Mouse (Mus musculus) neural tube, embryonic 13.5 days (tissue): ENCODE data around the gene Ppfia3. TPM values are rescaled to one million over a fixed set of nuclear protein-coding genes. Genes with fewer than 3 reads are reported as not detected.

Experiments
- ATAC-seq: fragments of 200-750 bp; cut with Nextera tagmentation; 2 replicates; pipeline ENCODE4 v1.8.0; 2017; ENCODE audit warnings: low read depth, mild to moderate bottlenecking, moderate TSS enrichment, moderate library complexity
- H3K27ac ChIP-seq: fragments of 300-500 bp; sonication (generic); replicated peaks from 2 replicates; pipeline ENCODE4 v1.5.1; 2015; ENCODE audit warnings: moderate library complexity, mild to moderate bottlenecking, inconsistent platforms
- H3K27me3 ChIP-seq: fragments of 300-500 bp; sonication (generic); 2 replicates; pipeline ENCODE4 v1.6.1; 2015; ENCODE audit warnings: mild to moderate bottlenecking, inconsistent platforms
- H3K36me3 ChIP-seq: fragments of 300-500 bp; sonication (generic); 2 replicates; pipeline ENCODE4 v1.6.1; 2015; ENCODE audit warnings: mild to moderate bottlenecking, inconsistent platforms
- H3K4me1 ChIP-seq: fragments of 300-500 bp; sonication (generic); replicated peaks from 2 replicates; pipeline ENCODE4 v1.6.1; 2015; ENCODE audit warnings: inconsistent platforms
- H3K4me2 ChIP-seq: fragments of 300-500 bp; sonication (generic); 2 replicates; pipeline ENCODE4 v1.6.1; 2015; ENCODE audit warnings: inconsistent platforms, mild to moderate bottlenecking, moderate library complexity
- H3K4me3 ChIP-seq: fragments of 300-500 bp; sonication (generic); 2 replicates; pipeline ENCODE4 v1.5.1; 2015; ENCODE audit warnings: mild to moderate bottlenecking, inconsistent platforms
- H3K9ac ChIP-seq: fragments of 300-500 bp; sonication (generic); 2 replicates; pipeline ENCODE4 v1.6.1; 2015; ENCODE audit warnings: moderate library complexity, mild to moderate bottlenecking, inconsistent platforms
- H3K9me3 ChIP-seq: fragments of 300-500 bp; sonication (generic); 2 replicates; pipeline ENCODE4 v1.6.1; 2016; ENCODE audit warnings: inconsistent platforms
- WGBS: fragments of 180-500 bp; shearing (Covaris S2); methylation state at CpG from one replicate; pipeline ENCODE4 v1.1.7; 2015; 5-methylcytosine and 5-hydroxymethylcytosine counted together
- polyA plus RNA-seq: library from polyadenylated mRNA; unstranded; fragments of >200 nt; fragmentation: Nextera tagmentation; extraction: Ambion mirVana; gene quantifications from 2 replicates; pipeline ENCODE4 v1.2.1, GENCODE M21; 2015

Gene Ppfia3
- polyA plus RNA-seq, result 18.4 and 20.3 TPM in 2 replicates

DNA sequence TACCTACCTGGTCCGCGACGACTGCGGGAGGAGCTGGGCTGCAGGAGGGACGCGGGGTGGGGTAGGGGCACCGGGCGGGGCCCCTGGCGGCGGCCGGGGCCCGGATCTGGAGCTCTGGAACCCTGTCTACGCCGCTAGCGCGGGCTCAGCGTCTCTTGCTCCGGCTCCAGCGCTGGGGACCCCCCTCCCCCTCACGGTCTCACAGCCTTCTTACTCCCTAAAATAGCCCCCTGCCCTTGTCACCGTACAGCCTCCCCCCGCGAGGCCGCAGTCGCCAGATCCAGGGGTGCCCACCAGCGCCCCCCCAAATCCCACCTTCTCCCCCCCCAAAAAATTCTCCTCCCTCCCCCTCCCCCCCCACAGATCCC, at the start of gene Ppfia3:
Gene Ppfia3 (minus strand): TSS at position 368 of the 368 bp plus-strand sequence.
- Histone ChIP-seq H3K4me1 (peaks cover 80% of the 10 kb centered on the region), H3K27ac (peak within 1 kb of the TSS; percentile 93), H3K9me3 (no peaks in the 10 kb centered on the region), H3K4me2 (peak within 1 kb of the TSS; percentile 87), H3K27me3 (peaks cover 56% of the 10 kb centered on the region), H3K4me3 (peak within 1 kb of the TSS; percentile 82), H3K9ac (peak within 1 kb of the TSS; percentile 95), H3K36me3 (peaks cover 2% of the 10 kb centered on the region)
- WGBS, result 0% methylated on average over 26 of the region's 26 CpGs
- ATAC-seq, result peak; percentile 41

DNA sequence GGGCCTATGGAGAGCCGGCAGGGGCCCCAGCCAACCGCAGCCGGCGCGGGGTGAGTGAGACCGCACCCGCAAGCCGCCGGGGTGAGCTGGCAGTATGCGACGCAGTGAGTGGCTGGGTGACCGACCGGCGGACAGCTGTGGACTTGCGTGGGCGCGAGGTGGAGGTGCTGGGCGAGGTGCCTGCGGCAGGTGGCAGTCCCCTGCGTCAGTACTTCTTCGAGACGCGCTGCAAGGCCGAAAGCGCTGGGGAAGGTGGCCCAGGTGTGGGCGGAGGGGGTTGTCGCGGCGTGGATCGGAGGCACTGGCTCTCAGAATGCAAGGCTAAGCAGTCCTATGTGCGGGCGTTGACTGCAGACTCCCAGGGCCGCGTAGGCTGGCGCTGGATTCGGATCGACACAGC, 48.8 kb upstream of the Ppfia3 start:
- Histone ChIP-seq H3K27ac (no peak overlapping the region), H3K4me2 (no peak overlapping the region), H3K4me3 (no peak overlapping the region), H3K4me1 (peaks cover 13% of the 10 kb centered on the region), H3K36me3 (peaks cover 3% of the 10 kb centered on the region; the same call in 1 of the 2 replicates), H3K27me3 (peaks cover 100% of the 10 kb centered on the region), H3K9ac (no peak overlapping the region), H3K9me3 (no peaks in the 10 kb centered on the region)
- WGBS, result 12% methylated on average over 37 of the region's 37 CpGs
- no peak for ATAC-seq

- Histone ChIP-seq H3K4me2 (no peak overlapping the region), H3K4me3 (no peak overlapping the region), H3K4me1 (peaks cover 13% of the 10 kb centered on the region), H3K36me3 (no peaks in the 10 kb centered on the region), H3K27ac (no peak overlapping the region), H3K9me3 (no peaks in the 10 kb centered on the region), H3K9ac (no peak overlapping the region), H3K27me3 (peaks cover 100% of the 10 kb centered on the region)
- no peak for ATAC-seq
- WGBS, result 47% methylated on average over 12 of the region's 12 CpGs
Observed at GRCm38 (mm10) chr7:45414740-45415224, 48.0 kb upstream of the Ppfia3 start.

- WGBS, result 2% methylated on average over 27 of the region's 27 CpGs
- H3K4me1 ChIP-seq, result peaks cover 13% of the 10 kb centered on the region
- no peaks in the 10 kb centered on the region for H3K9me3 ChIP-seq
- peak overlapping the region; percentile 46 for H3K4me3 ChIP-seq
- ATAC-seq, result peak; percentile 20; the same call in 1 of the 2 replicates
- peaks cover 100% of the 10 kb centered on the region for H3K27me3 ChIP-seq
- no peak overlapping the region for H3K27ac ChIP-seq
- peak overlapping the region; percentile 82 for H3K4me2 ChIP-seq
- peak overlapping the region; percentile 68 for H3K9ac ChIP-seq
- H3K36me3 ChIP-seq, result no peaks in the 10 kb centered on the region
Observed at GRCm38 (mm10) chr7:45413864-45414739, 47.3 kb upstream of the Ppfia3 start.

DNA sequence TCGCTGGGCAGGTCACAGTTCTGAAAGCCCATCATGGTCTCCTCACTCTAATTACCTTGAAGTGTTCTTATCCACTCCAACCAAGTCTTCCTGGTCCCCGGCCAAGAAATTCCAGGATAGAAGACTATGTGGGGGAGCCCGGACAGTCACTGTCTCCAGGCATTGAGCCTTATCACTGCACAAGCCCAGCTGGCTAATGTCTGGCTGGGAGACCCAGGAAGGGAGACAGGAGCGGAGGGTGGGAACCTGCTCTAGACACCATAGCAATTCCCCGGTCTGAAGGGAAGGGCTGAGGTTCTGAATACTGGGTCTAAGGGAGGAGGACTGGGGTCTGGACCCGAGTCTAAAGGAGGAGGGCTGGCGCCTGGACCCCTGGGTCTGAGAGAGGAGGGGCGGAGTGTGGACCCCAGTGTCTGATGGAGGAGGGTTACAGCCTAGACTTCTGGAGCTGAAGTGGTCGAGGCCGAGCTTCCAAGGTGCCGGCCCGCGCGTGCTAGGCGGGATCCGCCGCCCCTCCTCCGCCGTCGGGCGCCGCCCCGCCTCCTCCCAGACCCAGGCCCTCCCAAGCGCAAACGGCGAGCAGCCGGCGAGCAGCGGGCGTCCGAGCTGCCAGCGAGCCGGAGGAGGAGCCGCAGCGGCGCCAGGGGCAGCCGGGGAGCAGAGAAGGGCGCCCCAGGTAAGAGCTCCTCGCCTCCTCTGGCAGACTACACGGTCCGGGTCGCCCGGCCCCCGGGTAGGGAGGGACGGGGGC, 46.5 kb upstream of the Ppfia3 start, which contains the start of gene Ntf5:
Gene Ntf5 (plus strand): TSS at position 583 of the 751 bp plus-strand sequence.
- H3K36me3 ChIP-seq, result no peaks in the 10 kb centered on the region
- H3K9ac ChIP-seq, result peak within 1 kb of the TSS; percentile 68
- H3K4me2 ChIP-seq, result peak within 1 kb of the TSS; percentile 82
- ATAC-seq, result peak; percentile 34
- no peak within 1 kb of the TSS for H3K27ac ChIP-seq
- peak within 1 kb of the TSS; percentile 46 for H3K4me3 ChIP-seq
- no peaks in the 10 kb centered on the region for H3K9me3 ChIP-seq
- H3K27me3 ChIP-seq, result peaks cover 100% of the 10 kb centered on the region
- WGBS, result 2% methylated on average over 45 of the region's 45 CpGs
- H3K4me1 ChIP-seq, result peaks cover 13% of the 10 kb centered on the region

- 84% methylated on average over 2 of the region's 2 CpGs for WGBS
- Histone ChIP-seq H3K4me1 (peaks cover 13% of the 10 kb centered on the region), H3K4me3 (no peak overlapping the region), H3K36me3 (no peaks in the 10 kb centered on the region), H3K9ac (no peak overlapping the region), H3K9me3 (no peaks in the 10 kb centered on the region), H3K27ac (no peak overlapping the region), H3K27me3 (peaks cover 100% of the 10 kb centered on the region), H3K4me2 (no peak overlapping the region)
- no peak for ATAC-seq
Observed at GRCm38 (mm10) chr7:45412421-45412820, 45.6 kb upstream of the Ppfia3 start.

DNA sequence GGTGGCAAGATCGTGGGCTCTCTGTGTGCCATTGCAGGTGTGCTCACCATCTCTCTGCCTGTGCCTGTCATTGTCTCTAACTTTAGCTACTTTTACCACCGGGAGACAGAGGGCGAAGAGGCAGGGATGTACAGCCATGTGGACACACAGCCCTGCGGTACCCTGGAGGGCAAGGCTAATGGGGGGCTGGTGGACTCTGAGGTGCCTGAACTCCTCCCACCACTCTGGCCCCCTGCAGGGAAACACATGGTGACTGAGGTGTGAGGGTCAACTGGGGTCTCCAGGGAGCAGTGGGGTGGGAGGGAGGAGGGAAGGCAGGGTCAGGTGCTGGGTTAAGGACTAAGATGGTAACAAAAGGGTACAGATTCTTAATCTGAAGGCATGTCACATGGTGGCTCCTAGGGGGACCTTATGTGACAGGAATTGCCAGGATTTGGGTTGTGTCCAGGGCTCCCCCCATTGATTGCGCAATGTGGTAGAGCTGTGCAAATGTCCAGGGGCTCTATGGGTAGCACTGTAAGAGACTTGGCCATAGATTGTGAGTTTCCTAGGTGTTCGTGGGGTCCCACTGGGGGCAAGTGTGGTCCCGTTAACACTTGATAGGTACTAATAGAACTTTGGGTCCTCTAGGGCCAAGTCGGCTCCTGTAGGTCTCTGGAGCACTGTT, 42.8 kb upstream of the Ppfia3 start:
- no peak for ATAC-seq
- Histone ChIP-seq H3K4me3 (no peak overlapping the region), H3K9me3 (no peaks in the 10 kb centered on the region), H3K27me3 (peaks cover 100% of the 10 kb centered on the region), H3K27ac (no peak overlapping the region), H3K4me1 (peaks cover 22% of the 10 kb centered on the region), H3K4me2 (no peak overlapping the region), H3K9ac (no peak overlapping the region), H3K36me3 (no peaks in the 10 kb centered on the region)
- WGBS, result 88% methylated on average over 8 of the region's 8 CpGs

GRCm38 (mm10) chr7:45408949-45409348, 42.1 kb upstream of the Ppfia3 start:
- Histone ChIP-seq H3K9ac (no peak overlapping the region), H3K4me3 (no peak overlapping the region), H3K27me3 (peaks cover 93% of the 10 kb centered on the region), H3K36me3 (no peaks in the 10 kb centered on the region), H3K27ac (no peak overlapping the region), H3K4me2 (no peak overlapping the region), H3K9me3 (no peaks in the 10 kb centered on the region), H3K4me1 (peaks cover 17% of the 10 kb centered on the region)
- 88% methylated on average over 17 of the region's 17 CpGs for WGBS
- ATAC-seq, result no peak

GRCm38 (mm10) chr7:45408351-45408750, 41.5 kb upstream of the Ppfia3 start:
- Histone ChIP-seq H3K9me3 (no peaks in the 10 kb centered on the region), H3K4me3 (no peak overlapping the region), H3K4me2 (no peak overlapping the region), H3K27me3 (peaks cover 87% of the 10 kb centered on the region), H3K4me1 (peaks cover 11% of the 10 kb centered on the region), H3K36me3 (no peaks in the 10 kb centered on the region), H3K9ac (no peak overlapping the region), H3K27ac (no peak overlapping the region)
- ATAC-seq, result no peak
- 74% methylated on average over 7 of the region's 7 CpGs for WGBS

- Histone ChIP-seq H3K4me3 (no peak overlapping the region), H3K9ac (no peak overlapping the region), H3K4me2 (no peak overlapping the region), H3K9me3 (no peaks in the 10 kb centered on the region), H3K27ac (no peak overlapping the region), H3K36me3 (no peaks in the 10 kb centered on the region), H3K4me1 (peaks cover 8% of the 10 kb centered on the region), H3K27me3 (peaks cover 82% of the 10 kb centered on the region)
- WGBS, result 83% methylated on average over 10 of the region's 10 CpGs
- ATAC-seq, result no peak
Observed at GRCm38 (mm10) chr7:45407836-45408235, 41.0 kb upstream of the Ppfia3 start.

- Histone ChIP-seq H3K9me3 (no peaks in the 10 kb centered on the region), H3K9ac (peak overlapping the region; percentile 52; the same call in 1 of the 2 replicates), H3K4me1 (peaks cover 8% of the 10 kb centered on the region), H3K4me2 (peak overlapping the region; percentile 52), H3K27ac (no peak overlapping the region), H3K4me3 (peak overlapping the region; percentile 35), H3K36me3 (no peaks in the 10 kb centered on the region), H3K27me3 (peaks cover 68% of the 10 kb centered on the region)
- no peak for ATAC-seq
- 2% methylated on average over 114 of the region's 114 CpGs for WGBS
Observed at GRCm38 (mm10) chr7:45406157-45407156, 39.6 kb upstream of the Ppfia3 start.
